Mouse (Mus musculus) lung, postnatal 4 days (tissue): ENCODE data around the gene Chac1.

ENCODE experiments used
- DNase-seq, 2 experiments: peaks; one replicate each; pipeline ENCODE4 v3.0.0; 2021

The Chac1 gene

GRCm38 (mm10) chr2:119377286-119377685 is 26.3 kb downstream of the Chac1 start:
- DNase-seq, result peak; percentile 42 to 67

DNA sequence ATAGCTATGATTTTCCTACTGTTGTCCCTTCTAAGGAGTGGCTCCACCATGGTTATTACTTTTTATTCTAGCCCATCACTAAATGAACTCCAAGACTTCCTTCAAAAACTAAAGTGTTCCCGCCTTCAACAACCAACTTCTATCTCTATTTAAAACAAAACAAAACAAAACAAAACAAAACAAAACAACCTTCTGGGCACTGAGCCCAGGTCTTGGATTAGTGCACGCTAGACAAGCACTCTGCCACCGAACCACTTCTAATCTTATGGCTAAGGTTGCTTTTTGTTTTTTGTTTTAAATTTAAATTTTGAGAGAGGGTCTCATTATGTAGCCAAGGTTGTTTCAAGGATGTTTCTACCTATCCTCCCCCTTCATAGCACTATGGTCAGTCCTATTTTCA is 26.8 kb downstream of the Chac1 start:
- no peak for DNase-seq

GRCm38 (mm10) chr2:119379455-119379854 is 28.4 kb downstream of the Chac1 start:
- no peak for DNase-seq

- DNase-seq, result no peak
These were observed 37.2 kb downstream of the Chac1 start for GRCm38 (mm10) chr2:119388266-119388665.

DNA sequence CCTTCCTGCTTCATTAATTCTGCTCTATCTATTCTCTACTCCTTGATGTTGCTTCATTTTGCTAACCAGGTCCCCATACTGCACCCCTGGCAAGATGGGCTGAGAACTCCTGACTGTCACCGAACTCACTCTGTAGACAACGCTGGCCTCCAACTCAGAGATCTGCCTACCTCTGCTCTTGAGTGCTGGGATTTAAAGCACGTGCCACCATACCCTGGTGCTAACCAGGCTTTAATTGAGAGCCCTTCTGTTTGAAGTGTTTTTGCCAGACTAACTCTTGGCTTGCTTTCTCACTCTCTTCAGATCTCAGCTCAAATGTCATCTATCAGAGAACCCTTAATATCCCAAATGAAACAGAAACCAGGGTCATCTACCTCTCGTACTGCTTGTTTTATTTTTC is 39.0 kb downstream of the Chac1 start:
- DNase-seq, result no peak

DNA sequence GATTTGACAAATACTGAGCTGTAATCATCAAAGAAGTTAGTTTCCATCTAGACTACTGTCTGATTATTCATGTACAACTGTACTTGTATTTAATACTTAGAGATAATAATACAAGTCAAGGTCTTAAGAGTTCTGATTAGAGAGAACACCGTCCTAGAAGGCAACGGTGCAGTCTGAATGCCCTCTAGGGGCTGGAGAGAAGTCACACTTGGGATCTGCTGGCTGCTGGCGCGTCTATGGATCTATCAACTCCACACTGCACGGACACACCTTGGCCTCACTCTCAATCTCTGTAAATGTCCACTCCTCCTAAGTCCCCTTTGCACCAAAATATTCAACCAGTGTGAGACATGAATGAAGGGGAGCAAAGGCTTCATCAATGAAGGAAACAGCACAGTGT is 47.2 kb downstream of the Chac1 start:
- DNase-seq, result no peak

DNA sequence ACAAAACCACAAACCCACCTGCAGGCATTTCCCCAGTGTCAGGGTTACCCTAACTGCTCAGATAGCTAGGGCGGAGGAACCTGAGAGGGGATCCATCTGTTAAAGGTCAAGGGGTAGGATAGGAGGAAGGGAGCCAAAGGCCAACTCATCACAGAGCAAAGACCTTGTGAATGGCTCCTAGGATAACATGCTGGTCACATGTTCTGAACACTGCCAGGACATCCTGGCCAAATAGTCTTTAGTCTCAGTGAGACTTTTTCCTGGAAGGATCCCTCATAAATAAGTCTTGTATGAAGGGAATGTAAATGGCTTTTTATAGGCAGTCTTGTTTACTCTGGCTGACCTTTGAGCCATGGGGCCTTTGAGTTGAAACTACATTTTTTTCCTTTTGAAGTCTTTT is 47.6 kb downstream of the Chac1 start:
- no peak for DNase-seq

GRCm38 (mm10) chr2:119399313-119399712 is 48.3 kb downstream of the Chac1 start:
- no peak for DNase-seq
